Mouse (Mus musculus): ENCODE measurements around the gene Lats2.
"Not testable (repeated sequence)": the region's sequence is repeated elsewhere in the genome, so short reads cannot be mapped to it uniquely, and the experiment has no call there.

Lats2 gene

GRCm38 (mm10) chr14:57665628-57665950, 92.6 kb downstream of the Lats2 start:
- in situ Hi-C loops (cut with MboI; ENCODE audit: low pct_unique_long_range_greater_than_20kb in 1 of 2, low sequenced_read_pairs in 2 of 2, unreplicated experiment in 1 of 2), result no loop called here

DNA sequence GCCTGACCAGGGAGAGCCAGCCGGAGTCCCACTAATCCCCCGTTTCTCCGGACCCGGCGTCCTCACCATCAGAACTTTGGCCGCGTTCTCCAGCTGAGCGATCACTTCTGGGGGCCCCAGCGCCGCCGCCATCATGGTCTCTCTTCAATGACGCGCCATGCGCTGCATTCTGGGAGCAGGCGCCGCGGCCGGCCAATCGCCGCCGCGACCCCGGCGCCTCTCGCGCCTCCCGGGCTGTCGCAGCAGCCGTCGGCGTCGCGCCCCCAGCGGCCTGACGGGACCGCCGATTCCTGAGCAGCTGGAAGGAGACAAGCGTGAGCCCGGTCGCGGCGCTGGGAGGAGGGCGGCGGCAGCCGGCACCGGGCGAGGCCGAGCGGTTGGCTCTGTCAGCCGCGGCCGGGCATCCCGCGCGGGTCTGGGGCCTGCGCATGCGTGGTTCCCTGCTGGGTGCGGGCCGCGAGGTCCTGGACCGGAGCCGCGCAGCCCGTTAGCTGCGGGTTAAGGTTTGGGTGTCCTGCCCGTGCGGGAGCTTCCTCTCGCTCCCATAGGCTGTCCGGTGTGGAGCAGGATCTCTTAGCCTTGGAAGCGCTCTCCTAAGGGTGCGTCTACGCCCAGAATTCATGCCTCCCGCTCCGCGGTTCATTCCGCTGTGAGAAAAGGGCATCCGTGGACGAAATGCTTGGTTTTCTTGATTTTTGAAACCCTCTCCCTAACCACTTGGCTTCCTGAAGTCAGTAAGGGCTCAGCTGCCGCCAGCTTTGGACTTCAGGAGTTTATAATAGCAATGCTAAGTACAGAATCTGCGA, 93.2 kb downstream of the Lats2 start, which contains the start of gene Xpo4:
Gene Xpo4, minus strand, starts transcription at position 609 of the 806 bp plus-strand sequence.
- in situ Hi-C loops (cut with MboI; ENCODE audit: low pct_unique_long_range_greater_than_20kb in 1 of 2, low sequenced_read_pairs in 2 of 2, unreplicated experiment in 1 of 2), result no loop called here

- in situ Hi-C loops (cut with MboI; ENCODE audit: low pct_unique_long_range_greater_than_20kb in 1 of 2, low sequenced_read_pairs in 2 of 2, unreplicated experiment in 1 of 2), result no loop called here
Measured at GRCm38 (mm10) chr14:57664311-57664821, 93.8 kb downstream of the Lats2 start.

DNA sequence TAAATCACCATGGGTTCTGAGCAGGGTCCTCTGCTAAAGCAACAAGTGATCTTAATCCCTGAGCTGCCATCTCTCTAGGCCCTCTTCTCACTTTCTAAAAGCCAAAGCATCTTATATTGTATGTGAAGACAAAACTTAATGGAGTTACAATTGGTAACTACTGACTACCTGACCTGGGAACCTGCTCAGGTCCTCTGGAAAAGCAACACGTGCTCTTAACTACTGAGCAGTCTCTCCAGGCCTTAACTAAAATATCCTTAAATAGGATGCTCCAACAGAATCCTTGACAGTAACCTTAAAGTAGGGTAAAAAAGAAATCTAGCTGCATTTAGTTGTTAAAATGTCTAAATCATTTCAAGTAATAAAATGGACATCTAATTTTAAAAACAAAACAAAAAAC, 94.6 kb downstream of the Lats2 start:
- in situ Hi-C loops (cut with MboI; ENCODE audit: low pct_unique_long_range_greater_than_20kb in 1 of 2, low sequenced_read_pairs in 2 of 2, unreplicated experiment in 1 of 2), result no loop called here

DNA sequence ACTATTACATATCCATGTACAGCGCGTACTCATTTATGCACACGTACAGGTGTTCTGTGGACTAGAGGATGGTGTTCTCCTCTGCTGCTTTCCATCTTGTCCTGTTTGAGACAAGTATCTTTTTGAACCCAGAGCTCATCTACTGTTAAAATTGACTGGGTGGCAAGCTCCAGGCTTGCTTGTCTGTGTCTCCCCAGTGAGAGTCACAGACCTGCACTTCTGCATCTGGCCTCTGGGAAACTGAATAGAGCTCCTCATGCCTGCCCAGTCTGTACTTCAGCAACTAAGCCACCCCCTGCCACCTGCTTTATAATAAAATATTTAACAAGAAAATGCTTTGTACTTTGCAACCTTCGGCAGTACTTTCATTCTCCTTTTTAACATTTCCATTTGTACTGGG, 99.9 kb downstream of the Lats2 start:
- in situ Hi-C loops (cut with MboI; ENCODE audit: low pct_unique_long_range_greater_than_20kb in 1 of 2, low sequenced_read_pairs in 2 of 2, unreplicated experiment in 1 of 2), result no loop called here

DNA sequence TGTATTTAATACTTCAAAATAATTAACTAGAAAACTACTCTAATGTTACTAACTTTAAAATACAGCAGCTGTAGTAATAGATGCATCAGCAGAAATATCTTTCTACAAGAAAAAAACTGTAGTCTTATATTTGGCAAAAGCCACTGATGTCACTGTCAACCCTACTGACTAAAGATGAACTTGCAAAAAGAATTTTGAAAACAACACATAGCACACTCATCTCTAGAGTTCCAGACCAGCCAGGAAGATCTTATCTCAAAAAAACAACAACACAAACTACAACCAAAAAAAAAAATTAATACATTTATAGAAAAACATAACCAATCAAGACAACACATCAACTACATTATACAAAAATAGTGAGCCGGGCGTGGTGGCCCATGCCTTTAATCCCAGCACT, 100.7 kb downstream of the Lats2 start:
- in situ Hi-C loops (cut with MboI; ENCODE audit: low pct_unique_long_range_greater_than_20kb in 1 of 2, low sequenced_read_pairs in 2 of 2, unreplicated experiment in 1 of 2), result no loop called here

DNA sequence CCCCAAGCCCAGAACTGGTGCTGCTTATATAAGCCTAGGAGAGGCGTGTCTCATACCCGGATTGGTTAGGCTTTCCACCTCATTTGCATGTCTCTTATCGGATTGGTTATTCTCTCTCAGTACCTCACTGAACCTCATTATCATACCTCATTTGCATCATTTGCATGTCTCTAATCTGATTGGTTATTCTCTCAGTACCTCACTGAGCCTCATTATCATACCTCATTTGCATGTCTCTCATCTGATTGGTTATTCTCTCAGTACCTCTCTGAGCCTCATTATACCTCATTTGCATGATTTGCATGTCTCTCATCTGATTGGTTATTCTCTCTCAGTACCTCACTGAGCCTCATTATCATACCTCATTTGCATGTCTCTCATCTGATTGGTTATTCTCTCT, 101.7 kb downstream of the Lats2 start:
- in situ Hi-C loops (cut with MboI; ENCODE audit: low pct_unique_long_range_greater_than_20kb in 1 of 2, low sequenced_read_pairs in 2 of 2, unreplicated experiment in 1 of 2), result not testable (repeated sequence)

- in situ Hi-C loops (cut with MboI; ENCODE audit: low pct_unique_long_range_greater_than_20kb in 1 of 2, low sequenced_read_pairs in 2 of 2, unreplicated experiment in 1 of 2), result no loop called here
Measured at GRCm38 (mm10) chr14:57649501-57649900, 108.7 kb downstream of the Lats2 start.

GRCm38 (mm10) chr14:57646155-57646554, 112.0 kb downstream of the Lats2 start:
- in situ Hi-C loops (cut with MboI; ENCODE audit: low pct_unique_long_range_greater_than_20kb in 1 of 2, low sequenced_read_pairs in 2 of 2, unreplicated experiment in 1 of 2), result no loop called here
